Mouse (Mus musculus) limb, embryonic 10.5 days (tissue): ENCODE data around the gene Slc35d1. TPM values are rescaled to one million over a fixed set of nuclear protein-coding genes. Genes with fewer than 3 reads are reported as not detected.

Source experiments
- polyA plus RNA-seq: library from polyadenylated mRNA; unstranded; fragments of >200 nt; fragmentation: Nextera tagmentation; extraction: Ambion mirVana; gene quantifications from 2 replicates; pipeline ENCODE4 v1.2.1, GENCODE M21; 2016

The Slc35d1 gene
- polyA plus RNA-seq, 1 experiment from 2014 or later, result 10.4 TPM

Other genes with a start within 250 kb of the Slc35d1 start
- 0.10 and 0.25 TPM in 2 replicates for gene Tctex1d1, start 236.6 kb downstream of the Slc35d1 start, polyA plus RNA-seq
- not detected in 2 replicates for gene Insl5, start 188.3 kb downstream of the Slc35d1 start, polyA plus RNA-seq
- gene Mier1, start 100.8 kb downstream of the Slc35d1 start, polyA plus RNA-seq, result 33.9 and 41.5 TPM in 2 replicates
- gene Wdr78, start 100.6 kb downstream of the Slc35d1 start, polyA plus RNA-seq, result 3.2 and 4.4 TPM in 2 replicates
- not detected in 2 replicates for gene 4921539E11Rik, start 75.7 kb upstream of the Slc35d1 start, polyA plus RNA-seq
- gene Oma1, start 98.6 kb upstream of the Slc35d1 start, polyA plus RNA-seq, result 16.7 and 17.6 TPM in 2 replicates